Mouse (Mus musculus): ENCODE measurements at regions not wholly inside any gene's neighbourhood (a gene's known extent, or its start where the extent isn't known, plus 50 kb on each side); places are given as distances from the start of the nearest gene placed in this dataset.
"Not testable (repeated sequence)": the region's sequence is repeated elsewhere in the genome, so short reads cannot be mapped to it uniquely, and the experiment has no call there.

- peak; percentile 49 for DNase-seq
Measured at GRCm38 (mm10) chrX:154717526-154717925, 138.4 kb upstream of the Samt2 start.

GRCm38 (mm10) chrX:154713641-154714255 lies 134.6 kb upstream of the Samt2 start:
- peak; percentile 14 for DNase-seq

GRCm38 (mm10) chrX:154712576-154712975 lies 133.4 kb upstream of the Samt2 start:
- DNase-seq: peak; percentile 26

DNA sequence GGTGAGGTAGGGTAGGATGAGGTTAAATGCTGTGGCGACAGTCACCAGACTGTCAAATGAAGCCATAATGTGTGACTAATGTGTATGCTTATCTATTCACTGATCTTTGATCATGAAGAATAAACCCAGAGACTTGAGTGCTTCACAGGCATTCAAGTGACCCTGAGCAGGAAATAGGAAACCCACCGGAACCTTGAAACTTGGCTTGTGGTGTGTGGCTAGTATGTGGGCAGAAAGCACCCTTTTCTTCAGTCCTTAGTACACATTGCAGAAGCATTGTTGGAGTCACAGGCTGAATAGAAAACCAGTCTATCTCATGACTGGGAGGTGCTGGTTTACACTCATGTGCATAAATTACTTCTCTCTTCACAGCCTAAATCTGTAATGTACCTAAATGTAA lies 91.4 kb upstream of the Samt2 start:
- DNase-seq: not testable (repeated sequence)
